Mouse (Mus musculus) MEL-GATA-1-ER (cell line): ENCODE data around the gene Ap2b1.
"Not testable (repeated sequence)": the region's sequence is repeated elsewhere in the genome, so short reads cannot be mapped to it uniquely, and the experiment has no call there.

ENCODE experiments used
- DNase-seq: peaks from one replicate; pipeline ENCODE4 v3.0.0-alpha.2; 2012; ENCODE audit warnings: low read depth; ENCODE audit errors: extremely low read depth

The Ap2b1 gene

GRCm38 (mm10) chr11:83298225-83299195 is at the start of gene Ap2b1:
TSS of gene Ap2b1 (plus strand) at chr11:83299024.
- peak; percentile 96 for DNase-seq

GRCm38 (mm10) chr11:83257211-83257610 is 41.6 kb upstream of the Ap2b1 start:
- not testable (repeated sequence) for DNase-seq

DNA sequence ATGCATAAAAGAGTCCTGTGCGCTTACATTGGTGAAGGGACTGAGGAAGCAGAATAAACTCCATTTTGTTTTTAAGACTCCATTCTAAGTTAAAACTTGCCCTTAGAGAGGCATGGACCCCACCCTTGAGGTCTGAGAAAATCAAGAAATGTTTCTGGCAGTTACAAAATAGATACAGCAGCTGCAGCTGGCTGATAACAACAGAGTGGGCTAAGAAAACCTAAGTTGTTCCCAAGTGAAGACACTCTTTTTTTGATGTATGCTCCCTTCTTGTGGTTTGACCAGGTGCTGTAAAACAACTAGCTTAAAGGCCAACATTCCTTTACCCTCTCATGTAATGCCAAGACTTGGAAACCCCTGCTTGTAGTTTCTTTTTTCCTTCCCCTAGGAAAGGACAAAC is 36.2 kb upstream of the Ap2b1 start:
- peak; percentile 79 for DNase-seq

GRCm38 (mm10) chr11:83263146-83263545 is 35.7 kb upstream of the Ap2b1 start:
- peak; percentile 66 for DNase-seq

GRCm38 (mm10) chr11:83270842-83271150 is 28.0 kb upstream of the Ap2b1 start:
- no peak for DNase-seq

DNA sequence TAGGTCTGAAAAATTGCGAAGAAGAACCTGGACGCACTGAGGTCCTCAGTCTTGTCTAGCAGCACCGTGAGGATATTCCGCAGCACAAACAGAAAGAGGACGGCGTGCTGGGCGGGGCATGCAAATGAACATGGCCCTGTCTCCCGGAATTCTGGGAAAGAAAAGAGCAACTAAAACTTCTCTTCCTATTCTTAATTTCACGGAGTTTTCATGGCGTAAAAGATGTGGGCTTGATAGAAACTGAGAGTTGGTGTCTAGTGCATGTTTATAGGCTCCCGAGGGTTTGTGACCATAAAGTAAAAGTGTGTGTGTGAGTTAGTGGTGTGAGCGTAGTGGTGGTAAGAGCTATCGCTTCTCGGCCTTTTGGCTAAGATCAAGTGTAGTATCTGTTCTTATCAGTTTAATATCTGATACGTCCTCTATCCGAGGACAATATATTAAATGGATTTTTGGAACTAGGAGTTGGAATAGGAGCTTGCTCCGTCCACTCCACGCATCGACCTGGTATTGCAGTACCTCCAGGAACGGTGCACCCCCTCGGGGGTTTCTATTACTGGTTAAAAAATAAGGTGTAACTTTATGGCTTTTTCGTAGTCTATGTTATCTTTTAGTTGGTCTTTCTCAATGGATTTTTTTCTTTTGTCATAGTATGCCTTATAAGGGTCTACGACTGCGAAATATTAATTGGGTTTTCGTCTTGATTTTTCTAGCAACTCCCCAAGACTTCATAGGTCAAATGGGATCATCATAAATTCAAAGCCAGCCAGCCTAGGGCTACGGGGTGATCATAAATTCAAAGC is 27.5 kb upstream of the Ap2b1 start:
- peak; percentile 100 for DNase-seq

- DNase-seq, result peak; percentile 49
Observed at GRCm38 (mm10) chr11:83271951-83272843, 26.6 kb upstream of the Ap2b1 start.

DNA sequence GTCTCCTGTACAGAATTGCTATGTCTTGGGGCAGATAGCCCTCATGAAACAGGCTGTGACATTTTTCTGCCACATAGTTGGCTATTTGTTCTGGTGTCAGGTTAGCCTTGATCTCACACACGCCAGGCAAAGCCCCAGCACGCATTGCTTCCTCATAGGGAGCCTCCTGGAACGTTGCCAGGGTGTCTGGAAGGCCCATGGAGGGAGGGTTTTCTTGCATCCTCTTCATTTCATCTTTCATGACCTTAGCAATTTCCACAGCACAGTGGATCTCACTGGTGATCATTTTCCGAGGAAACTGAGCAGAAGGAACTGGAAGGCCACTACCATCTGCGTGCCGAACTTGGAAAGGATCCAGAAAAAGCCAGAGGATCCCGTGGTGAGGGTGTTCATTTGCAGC is 22.6 kb upstream of the Ap2b1 start:
- DNase-seq, result no peak

- DNase-seq, result no peak
Observed at GRCm38 (mm10) chr11:83279024-83279423, 19.8 kb upstream of the Ap2b1 start.

DNA sequence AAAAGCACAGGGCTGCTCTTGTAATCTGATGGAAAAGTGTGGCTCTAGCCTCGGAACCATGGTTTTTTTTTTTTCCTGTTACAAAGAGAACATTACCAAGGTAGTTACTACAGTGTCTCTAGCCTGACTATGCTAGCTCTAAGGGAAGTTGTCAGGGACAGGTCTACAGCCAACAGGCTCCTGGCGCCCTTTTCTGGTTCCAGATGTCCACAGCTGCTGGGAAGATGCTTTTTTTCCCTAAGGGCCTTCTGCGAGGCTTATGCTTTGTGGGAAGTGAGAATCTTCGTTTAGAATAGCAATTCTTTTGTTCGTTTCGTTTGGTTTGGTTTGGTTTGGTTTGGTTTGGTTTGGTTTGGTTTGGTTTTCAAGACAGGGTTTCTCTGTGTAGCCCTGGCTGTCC is 19.1 kb upstream of the Ap2b1 start:
- DNase-seq, result no peak

GRCm38 (mm10) chr11:83282084-83282483 is 16.7 kb upstream of the Ap2b1 start:
- DNase-seq, result no peak

GRCm38 (mm10) chr11:83285627-83286026 is 13.2 kb upstream of the Ap2b1 start:
- no peak for DNase-seq

DNA sequence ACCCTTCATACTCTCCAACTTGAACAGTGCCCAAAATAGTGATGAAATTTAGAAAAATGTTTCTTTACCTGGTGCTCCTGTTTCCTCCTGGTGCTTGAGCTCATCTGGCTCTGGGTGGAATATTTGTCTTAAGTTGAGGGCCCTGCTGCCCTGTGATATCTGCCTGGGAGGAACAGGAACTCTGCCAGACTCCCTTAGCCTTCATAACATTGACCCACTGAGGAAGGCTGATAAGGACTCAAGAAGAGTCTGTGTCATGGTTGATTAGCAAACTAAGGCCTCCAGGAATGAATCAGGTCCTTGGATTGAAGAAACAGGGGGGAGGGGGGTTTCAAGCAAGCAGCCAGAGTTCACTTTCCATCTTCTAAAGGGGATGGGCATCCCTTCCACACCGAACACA is 12.3 kb upstream of the Ap2b1 start, which contains the start of gene Slfn14:
TSS of gene Slfn14 (minus strand) at position 161 of the 400 bp plus-strand sequence.
- peak; percentile 96 for DNase-seq

DNA sequence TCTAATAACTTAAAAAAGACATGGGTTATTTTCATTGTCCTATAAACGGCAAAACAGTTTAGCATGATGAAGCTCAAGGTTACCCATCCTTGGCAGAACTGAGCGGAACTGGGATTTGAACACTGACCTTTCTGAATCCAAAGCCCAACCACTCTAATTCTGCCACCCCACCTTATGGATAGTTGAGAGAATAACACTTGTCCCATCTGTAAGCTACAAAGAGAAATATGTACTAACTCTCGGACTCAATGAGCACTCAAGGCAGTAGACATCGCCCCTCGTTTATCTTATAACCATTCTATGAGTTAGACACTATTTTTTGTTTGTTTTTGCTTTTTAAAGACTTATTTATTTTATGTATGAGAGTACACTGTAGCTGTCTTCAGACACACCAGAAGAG is 9.8 kb upstream of the Ap2b1 start:
- no peak for DNase-seq

DNA sequence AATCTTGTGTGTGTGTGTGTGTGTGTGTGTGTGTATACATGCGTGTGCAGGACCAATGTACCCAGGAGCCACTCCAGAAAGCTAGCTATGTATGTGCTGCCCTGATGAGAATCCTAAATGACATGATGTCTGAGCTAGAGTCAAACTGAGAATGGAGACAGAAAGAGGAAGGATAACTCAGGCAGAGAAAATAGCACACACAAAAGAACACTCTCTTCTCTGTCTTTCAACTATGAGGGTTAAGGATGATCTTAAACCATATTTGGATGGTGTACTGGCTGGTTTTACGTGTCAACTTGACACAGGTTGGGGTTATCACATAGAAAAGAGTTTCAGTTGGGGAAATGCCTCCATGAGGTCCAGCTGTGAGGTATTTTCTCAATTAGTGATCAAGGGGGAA is 9.2 kb upstream of the Ap2b1 start:
- no peak for DNase-seq

DNA sequence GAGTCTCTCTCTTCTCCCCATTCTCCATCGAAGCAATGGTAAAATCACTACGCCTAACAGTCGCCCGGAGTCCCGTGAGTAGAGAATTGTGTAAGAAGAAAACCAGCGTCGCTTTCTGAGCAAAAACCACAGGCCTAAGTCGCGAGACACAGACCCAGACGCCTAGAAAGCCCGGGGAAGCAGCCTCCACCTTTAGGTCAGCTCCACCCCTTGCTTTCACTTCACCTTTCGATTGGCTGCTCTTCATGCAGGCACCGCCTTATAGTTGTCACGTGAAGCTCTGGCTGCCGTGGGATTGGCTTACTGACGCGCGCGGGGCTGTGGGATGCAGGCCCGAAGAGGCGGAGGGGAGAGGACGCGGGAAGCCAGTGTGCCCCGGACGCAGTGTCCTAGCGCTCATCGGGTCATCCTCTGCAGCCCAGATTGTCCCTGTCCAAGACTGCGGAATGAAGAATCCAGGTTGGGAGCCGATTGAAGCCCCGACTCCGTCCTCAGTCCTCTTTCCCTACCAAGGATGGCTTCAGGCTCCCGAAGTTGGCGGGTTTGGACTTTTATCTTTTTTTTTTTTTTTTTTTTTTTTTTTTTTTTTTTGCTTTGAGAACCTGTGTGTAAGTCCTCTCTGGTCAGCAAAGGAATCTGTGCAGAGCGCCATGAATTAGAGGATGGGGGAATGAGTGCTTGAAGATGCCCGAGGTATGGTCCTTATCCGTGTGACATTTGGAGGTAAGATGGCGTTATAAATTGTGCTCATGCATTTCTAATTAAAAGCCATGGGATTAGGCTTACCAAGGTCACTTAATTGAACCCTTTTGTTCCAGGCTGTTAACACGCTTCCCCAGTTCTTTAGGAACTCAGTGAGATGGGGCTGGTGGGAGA is 7.2 kb upstream of the Ap2b1 start:
- peak; percentile 91 for DNase-seq

- no peak for DNase-seq
Observed at GRCm38 (mm10) chr11:83292251-83292587, 6.6 kb upstream of the Ap2b1 start.

DNA sequence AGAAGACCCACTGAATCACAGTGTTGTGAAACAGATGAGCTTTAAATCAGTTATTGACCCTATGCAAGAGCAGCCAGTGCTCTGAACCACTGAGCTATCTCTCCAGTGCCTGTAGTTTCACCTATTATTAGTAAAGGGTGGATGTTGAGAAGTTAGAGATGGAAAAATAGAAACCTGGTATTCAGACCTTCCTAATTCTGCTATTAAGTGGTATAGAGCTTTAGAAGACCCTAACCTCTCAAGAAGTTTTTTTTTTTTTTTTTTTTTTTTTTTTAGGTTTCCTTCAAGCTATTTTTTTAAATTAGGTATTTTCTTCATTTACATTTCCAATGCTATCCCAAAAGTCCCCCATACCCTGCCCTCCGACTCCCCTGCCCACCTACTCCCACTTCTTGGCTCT is 5.6 kb upstream of the Ap2b1 start:
- DNase-seq, result no peak

- DNase-seq, result no peak
Observed at GRCm38 (mm10) chr11:83294133-83294532, 4.7 kb upstream of the Ap2b1 start.

DNA sequence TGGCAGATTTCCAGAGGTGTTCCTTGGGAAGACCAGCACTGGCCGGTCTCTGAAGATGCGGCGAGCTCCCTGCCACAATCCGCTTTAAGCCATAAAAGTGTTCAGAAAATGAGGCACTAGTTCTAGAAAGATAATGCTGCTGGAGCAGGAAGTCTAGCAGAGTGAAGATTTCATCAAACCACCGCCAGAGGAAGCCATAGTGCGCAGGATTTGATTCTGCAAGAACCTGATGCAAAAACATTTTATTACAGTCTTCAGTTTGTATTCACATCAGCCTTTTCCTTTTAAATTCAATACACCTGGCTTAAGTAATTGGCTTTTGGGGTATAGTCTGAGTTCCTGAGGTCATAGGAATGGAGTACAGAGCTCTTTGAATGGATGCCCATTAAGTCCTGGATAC is 1.0 kb upstream of the Ap2b1 start:
- DNase-seq, result peak; percentile 58
